Mouse (Mus musculus): ENCODE measurements around the gene Tex19.1.

DNA sequence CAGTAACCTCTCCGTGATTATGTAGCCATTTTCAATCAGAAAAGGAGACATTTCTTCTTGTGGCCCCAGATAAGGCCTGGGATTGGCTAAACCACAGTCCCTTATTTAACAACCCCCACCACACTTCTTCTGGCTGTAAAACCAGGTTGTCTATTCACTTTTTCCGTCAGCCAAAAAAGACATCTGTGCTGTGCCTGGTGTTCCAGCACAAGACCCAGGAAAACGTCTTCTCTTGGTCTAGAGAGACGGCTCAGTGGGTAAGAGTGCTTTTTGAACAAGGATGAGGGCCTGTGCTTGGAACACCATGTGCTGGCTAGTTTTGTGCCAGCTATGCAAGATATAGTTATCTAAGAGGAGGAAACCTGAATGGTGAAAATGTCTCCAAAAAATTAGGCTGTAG is 22.5 kb upstream of the Tex19.1 start:
- TF ChIP-seq CTCF (IDR thresholded peaks at IDR 0.05; ENCODE audit: insufficient read depth, low read depth, low read length) (no peak), POLR2A (IDR thresholded peaks at IDR 0.05; ENCODE audit: insufficient read depth, low read depth, low read length) (no peak)

Data from olfactory bulb, adult 2 months (tissue).